Mouse (Mus musculus): ENCODE measurements at regions not wholly inside any gene's neighbourhood (a gene's known extent, or its start where the extent isn't known, plus 50 kb on each side); places are given as distances from the start of the nearest gene placed in this dataset.

MicroRNAs in the stretch of these regions (microRNA counts, 519-probe panel; counts per million panel counts)
- microRNA mmu-miR-101a, result 2,856 counts per million, percentile 64 among the panel's probes with 10 or more counts

Small RNA genes lying in the stretch of these regions (microRNA-seq; reads per million reads assigned to microRNA genes)
- gene Mir101a, result 449 reads per million, percentile 69 among the genes with 10 or more reads in this experiment

Data from forebrain, embryonic 13.5 days (tissue).